10 mouse cellular contexts compared by ENCODE assay signal in the genomic region with DNA sequence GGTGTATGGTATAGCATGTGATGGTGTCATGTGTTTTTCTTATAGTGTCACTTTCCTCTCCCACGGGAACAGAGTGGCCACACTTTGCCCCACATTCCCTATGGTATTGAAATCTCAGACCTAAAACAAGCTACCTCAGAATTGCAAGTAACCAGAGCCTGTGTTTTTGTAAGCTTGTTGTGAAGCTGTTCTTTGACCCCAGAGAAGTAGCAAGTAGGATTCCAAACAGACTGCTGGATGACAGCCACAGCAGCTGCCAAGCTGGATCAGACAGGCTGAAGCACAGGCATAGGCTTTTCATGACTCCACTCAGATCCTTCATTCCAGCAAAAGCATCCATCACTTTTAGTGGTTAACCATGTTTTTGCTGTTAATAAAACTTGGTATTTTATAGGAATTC. TPM values are rescaled to one million over a fixed set of nuclear protein-coding genes. Genes with fewer than 3 reads are reported as not detected.
DNase-seq lines count a peak whose midpoint lies in the region; ATAC-seq lines count a peak whose summit lies in the region.
"Had no signal": no experiment of that assay in that cellular context is flagged by ENCODE, and none has a peak within 500 bp of the region (broad histone marks: within the 10 kb centered on the region; RNA-seq: fewer than 3 reads in every experiment).

No protein-coding gene starts in this region.

- H3K36me3 ChIP-seq in embryonic facial prominence, embryonic 11.5 days (replicated peaks; ENCODE audit: control insufficient read depth, insufficient read depth, low read depth, low read length): no peaks in the 10 kb centered on the region
- H3K36me3 ChIP-seq in embryonic facial prominence, embryonic 10.5 days (replicated peaks): peaks cover 37% of the 10 kb centered on the region
- peaks cover 19% of the 10 kb centered on the region for H3K36me3 ChIP-seq in embryonic facial prominence, embryonic 12.5 days
- H3K36me3 ChIP-seq in lung, embryonic 16.5 days (ENCODE audit: control insufficient read depth, insufficient read depth, low read length): no peaks in the 10 kb centered on the region

- no peak overlapping the region for H3K4me3 ChIP-seq in embryonic facial prominence, embryonic 11.5 days (ENCODE audit: low read depth, low read length)
- no peak overlapping the region for H3K4me3 ChIP-seq in embryonic facial prominence, embryonic 10.5 days
- no peak overlapping the region for H3K4me3 ChIP-seq in embryonic facial prominence, embryonic 12.5 days
- no peak overlapping the region for H3K4me3 ChIP-seq in lung, embryonic 16.5 days (ENCODE audit: low read length)

- WGBS in embryonic facial prominence, embryonic 11.5 days: 33% methylated on average over 1 of the region's 1 CpGs
- 51% methylated on average over 1 of the region's 1 CpGs for WGBS in embryonic facial prominence, embryonic 10.5 days
- 31% methylated on average over 1 of the region's 1 CpGs for WGBS in embryonic facial prominence, embryonic 12.5 days
- WGBS in lung, embryonic 16.5 days: 50% methylated on average over 1 of the region's 1 CpGs

- intact Hi-C loops in heart, postnatal 14 days (cut with DNase I): no loop called here

- no peaks in the 10 kb centered on the region for H3K9me3 ChIP-seq in embryonic facial prominence, embryonic 11.5 days (replicated peaks; ENCODE audit: control insufficient read depth, low read length)
- no peaks in the 10 kb centered on the region for H3K9me3 ChIP-seq in embryonic facial prominence, embryonic 10.5 days
- H3K9me3 ChIP-seq in embryonic facial prominence, embryonic 12.5 days: no peaks in the 10 kb centered on the region
- H3K9me3 ChIP-seq in lung, embryonic 16.5 days (ENCODE audit: control insufficient read depth, low read length): no peaks in the 10 kb centered on the region

- DNase-seq in embryonic facial prominence, embryonic 11.5 days (ENCODE audit: low spot score): peak; percentile 17
- DNase-seq in embryonic facial prominence, embryonic 10.5 days (ENCODE audit: low spot score): no peak
- DNase-seq in heart, postnatal 14 days: peak; percentile 53 to 67
- no peak for DNase-seq in cerebellum, postnatal 25 days
- DNase-seq in cerebellum, adult 8-10 months: no peak
- no peak for DNase-seq in urinary bladder, postnatal 14 days (ENCODE audit: low spot score)
- DNase-seq: layer of hippocampus, adult 9-11 months; right cerebral cortex, postnatal 25 days had no signal

- no peak overlapping the region for H3K9ac ChIP-seq in embryonic facial prominence, embryonic 11.5 days (replicated peaks; ENCODE audit: low read length)
- no peak overlapping the region for H3K9ac ChIP-seq in embryonic facial prominence, embryonic 12.5 days
- H3K9ac ChIP-seq in lung, embryonic 16.5 days (ENCODE audit: low read length): no peak overlapping the region

- no peaks in the 10 kb centered on the region for H3K27me3 ChIP-seq in embryonic facial prominence, embryonic 11.5 days (ENCODE audit: control insufficient read depth, insufficient read depth, low read length)
- H3K27me3 ChIP-seq in embryonic facial prominence, embryonic 10.5 days (replicated peaks; ENCODE audit: low read depth, poor library complexity, severe bottlenecking): no peaks in the 10 kb centered on the region
- H3K27me3 ChIP-seq in embryonic facial prominence, embryonic 12.5 days: no peaks in the 10 kb centered on the region
- H3K27me3 ChIP-seq in lung, embryonic 16.5 days (ENCODE audit: control insufficient read depth, insufficient read depth, low read depth, low read length): no peaks in the 10 kb centered on the region

- H3K4me2 ChIP-seq in embryonic facial prominence, embryonic 11.5 days (ENCODE audit: low read depth, low read length): no peak overlapping the region
- no peak overlapping the region for H3K4me2 ChIP-seq in embryonic facial prominence, embryonic 12.5 days (replicated peaks)
- H3K4me2 ChIP-seq in lung, embryonic 16.5 days (ENCODE audit: low read depth, low read length): no peak overlapping the region

- H3K27ac ChIP-seq in embryonic facial prominence, embryonic 11.5 days (replicated peaks; ENCODE audit: low read depth, low read length): no peak overlapping the region
- no peak overlapping the region for H3K27ac ChIP-seq in embryonic facial prominence, embryonic 10.5 days (replicated peaks)
- peak overlapping the region; percentile 20; the same call in 1 of the 2 replicates for H3K27ac ChIP-seq in embryonic facial prominence, embryonic 12.5 days
- H3K27ac ChIP-seq in lung, embryonic 16.5 days (ENCODE audit: low read length): 0 out of 2 replicates have a peak overlapping the region, but pooled peaks have one; percentile 2

- ATAC-seq in embryonic facial prominence, embryonic 11.5 days (replicated peaks; ENCODE audit: insufficient number of reproducible peaks, low FRiP score, low TSS enrichment, low read depth): no peak
- no peak for ATAC-seq in embryonic facial prominence, embryonic 12.5 days (ENCODE audit: insufficient number of reproducible peaks, insufficient read depth, low FRiP score, low TSS enrichment)
- ATAC-seq in lung, embryonic 16.5 days (ENCODE audit: low read depth): peak; percentile 79; the same call in 1 of the 2 replicates

- H3K4me1 ChIP-seq in embryonic facial prominence, embryonic 11.5 days (ENCODE audit: control insufficient read depth, insufficient read depth, low read length): no peaks in the 10 kb centered on the region
- peaks cover 7% of the 10 kb centered on the region; the same call in 1 of the 2 replicates for H3K4me1 ChIP-seq in embryonic facial prominence, embryonic 10.5 days
- 0 out of 2 replicates have a peak, but pooled peaks cover 5% of the 10 kb centered on the region for H3K4me1 ChIP-seq in embryonic facial prominence, embryonic 12.5 days
- H3K4me1 ChIP-seq in lung, embryonic 16.5 days (replicated peaks; ENCODE audit: control insufficient read depth, insufficient read depth, low read length): peaks cover 10% of the 10 kb centered on the region; the same call in 1 of the 2 replicates

RNA-seq across cellular contexts. Expression of a gene that starts 53.0 kb away (rescaled TPM):
- polyA plus RNA-seq in embryonic facial prominence, embryonic 11.5 days (2014; fragmentation: Nextera tagmentation; extraction: Ambion mirVana): 0.39 and 0.70 TPM in 2 replicates
- polyA plus RNA-seq in embryonic facial prominence, embryonic 10.5 days (2016; fragmentation: Nextera tagmentation; extraction: Ambion mirVana): 1.2 and 1.4 TPM in 2 replicates
- polyA plus RNA-seq in embryonic facial prominence, embryonic 12.5 days (2016; fragmentation: Nextera tagmentation; extraction: Ambion mirVana): 1.3 TPM in 2 replicates
- total RNA-seq in heart, postnatal 14 days (2021): 1 to 10 TPM; 5.0 to 7.3 TPM
- polyA plus RNA-seq in lung, embryonic 16.5 days (2015; fragmentation: Nextera tagmentation; extraction: Ambion mirVana): 3.0 and 4.0 TPM in 2 replicates

RNA-seq across cellular contexts. Expression of a gene that starts 53.2 kb away (rescaled TPM):
- 9.9 and 10.7 TPM in 2 replicates for polyA plus RNA-seq in embryonic facial prominence, embryonic 11.5 days (2014; fragmentation: Nextera tagmentation; extraction: Ambion mirVana)
- 16.6 and 19.8 TPM in 2 replicates for polyA plus RNA-seq in embryonic facial prominence, embryonic 10.5 days (2016; fragmentation: Nextera tagmentation; extraction: Ambion mirVana)
- polyA plus RNA-seq in embryonic facial prominence, embryonic 12.5 days (2016; fragmentation: Nextera tagmentation; extraction: Ambion mirVana): 17.5 and 19.1 TPM in 2 replicates
- 10 to 100 TPM; 27.0 to 30.2 TPM for total RNA-seq in heart, postnatal 14 days (2021)
- 23.6 and 26.0 TPM in 2 replicates for polyA plus RNA-seq in lung, embryonic 16.5 days (2015; fragmentation: Nextera tagmentation; extraction: Ambion mirVana)

Comparison
In these comparisons a context has a peak if more than half of its experiments do, and no peak if none do; other contexts are left out.
1. DNase-seq: peak in embryonic facial prominence, embryonic 11.5 days (single experiment) and heart, postnatal 14 days (2 of 2); none in embryonic facial prominence, embryonic 10.5 days (single experiment), cerebellum, postnatal 25 days (0 of 2), cerebellum, adult 8-10 months (single experiment) and urinary bladder, postnatal 14 days (single experiment).
2. H3K27ac ChIP-seq: peak in embryonic facial prominence, embryonic 12.5 days (single experiment) and lung, embryonic 16.5 days (single experiment); none in embryonic facial prominence, embryonic 11.5 days (single experiment) and embryonic facial prominence, embryonic 10.5 days (single experiment).